Mouse (Mus musculus) natural killer cell, adult 2 months (primary cell): ENCODE results near the gene Kdm4c.
A peak's percentile ranks its signal among the peaks of the same experiment; 100 is the strongest.
"Not testable (repeated sequence)": the region's sequence is repeated elsewhere in the genome, so short reads cannot be mapped to it uniquely, and the experiment has no call there.

Experiments
- DNase-seq, 2 experiments: peaks; one replicate each; pipeline ENCODE4 v3.0.0; 2022; ENCODE audit warnings: low spot score in 2 of 2

The Kdm4c gene

GRCm38 (mm10) chr4:74242176-74242575 is at the start of gene Kdm4c:
Gene Kdm4c, plus strand, starts transcription at chr4:74242497.
- DNase-seq = no peak

DNA sequence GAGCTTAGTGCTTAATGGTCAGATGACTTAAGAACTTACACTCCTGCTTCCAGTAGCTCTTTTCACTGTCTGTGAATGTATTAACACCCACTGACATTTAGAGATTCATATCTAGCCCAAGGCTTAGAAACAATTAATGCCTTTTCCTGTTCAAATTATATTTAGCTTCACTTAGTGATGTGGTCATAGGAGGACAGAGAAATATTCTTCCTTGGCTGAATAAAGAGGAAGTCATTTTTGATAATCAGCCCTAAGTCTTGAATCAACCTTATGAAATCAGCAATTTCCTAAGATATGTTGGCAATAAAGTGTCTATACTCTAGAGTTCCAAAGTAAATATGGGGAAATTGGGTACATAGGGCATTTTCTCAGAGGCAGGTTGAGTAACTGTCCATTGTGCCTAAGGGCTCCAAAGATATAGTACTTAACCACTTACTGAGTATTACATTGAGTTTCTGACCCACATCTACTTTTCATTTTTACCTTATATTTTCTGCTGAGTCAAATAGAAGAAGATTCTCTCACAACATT is 41.0 kb upstream of the Kdm4c start:
- no peak for DNase-seq

GRCm38 (mm10) chr4:74221780-74222179 is 20.5 kb upstream of the Kdm4c start:
- not testable (repeated sequence) for DNase-seq

GRCm38 (mm10) chr4:74222360-74222759 is 19.9 kb upstream of the Kdm4c start:
- DNase-seq = no peak

- no peak for DNase-seq
Observed at GRCm38 (mm10) chr4:74224210-74224609, 18.1 kb upstream of the Kdm4c start.

DNA sequence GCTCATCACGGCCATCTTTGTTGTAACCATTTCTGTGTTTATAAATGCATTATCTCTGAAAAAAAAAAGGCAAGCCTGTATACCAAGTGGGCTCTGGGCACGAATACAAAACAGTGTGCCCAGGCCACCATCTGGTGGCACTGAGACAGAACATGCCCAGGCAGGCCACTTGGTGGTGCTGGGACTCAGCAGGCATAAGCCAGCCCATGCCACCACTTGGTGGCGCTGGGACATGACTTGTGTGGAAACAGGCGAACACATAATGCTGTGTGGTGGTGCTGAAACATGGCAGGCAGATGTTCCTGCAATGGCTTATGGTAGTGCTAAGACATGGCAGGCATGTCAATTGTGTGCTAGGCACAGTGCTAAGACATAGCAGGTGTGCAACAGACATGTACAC is 11.3 kb upstream of the Kdm4c start:
- no peak for DNase-seq

GRCm38 (mm10) chr4:74231405-74231804 is 10.9 kb upstream of the Kdm4c start:
- DNase-seq = peak; percentile 3 to 37

DNA sequence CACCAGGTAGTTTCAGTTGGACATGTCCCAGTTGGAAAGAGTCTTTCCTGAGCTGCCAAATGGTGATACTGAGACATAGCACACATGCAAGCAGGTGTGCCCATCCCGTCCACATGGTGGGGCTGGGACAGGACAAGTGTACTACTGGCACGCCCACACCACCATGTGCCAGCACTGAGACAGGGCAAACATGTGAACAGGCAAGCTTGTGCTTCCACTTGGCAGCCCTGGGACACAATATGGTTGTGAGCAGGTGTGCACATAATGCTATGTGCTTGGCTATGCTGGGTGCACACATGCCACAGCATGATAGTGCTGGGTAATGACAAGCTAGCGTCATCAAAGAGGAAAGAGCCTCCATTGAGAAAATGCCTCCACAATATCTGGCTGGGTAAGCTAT is 8.8 kb upstream of the Kdm4c start:
- DNase-seq = no peak

GRCm38 (mm10) chr4:74251348-74252244 is 9.3 kb downstream of the Kdm4c start:
- peak; percentile 92 to 95 for DNase-seq

DNA sequence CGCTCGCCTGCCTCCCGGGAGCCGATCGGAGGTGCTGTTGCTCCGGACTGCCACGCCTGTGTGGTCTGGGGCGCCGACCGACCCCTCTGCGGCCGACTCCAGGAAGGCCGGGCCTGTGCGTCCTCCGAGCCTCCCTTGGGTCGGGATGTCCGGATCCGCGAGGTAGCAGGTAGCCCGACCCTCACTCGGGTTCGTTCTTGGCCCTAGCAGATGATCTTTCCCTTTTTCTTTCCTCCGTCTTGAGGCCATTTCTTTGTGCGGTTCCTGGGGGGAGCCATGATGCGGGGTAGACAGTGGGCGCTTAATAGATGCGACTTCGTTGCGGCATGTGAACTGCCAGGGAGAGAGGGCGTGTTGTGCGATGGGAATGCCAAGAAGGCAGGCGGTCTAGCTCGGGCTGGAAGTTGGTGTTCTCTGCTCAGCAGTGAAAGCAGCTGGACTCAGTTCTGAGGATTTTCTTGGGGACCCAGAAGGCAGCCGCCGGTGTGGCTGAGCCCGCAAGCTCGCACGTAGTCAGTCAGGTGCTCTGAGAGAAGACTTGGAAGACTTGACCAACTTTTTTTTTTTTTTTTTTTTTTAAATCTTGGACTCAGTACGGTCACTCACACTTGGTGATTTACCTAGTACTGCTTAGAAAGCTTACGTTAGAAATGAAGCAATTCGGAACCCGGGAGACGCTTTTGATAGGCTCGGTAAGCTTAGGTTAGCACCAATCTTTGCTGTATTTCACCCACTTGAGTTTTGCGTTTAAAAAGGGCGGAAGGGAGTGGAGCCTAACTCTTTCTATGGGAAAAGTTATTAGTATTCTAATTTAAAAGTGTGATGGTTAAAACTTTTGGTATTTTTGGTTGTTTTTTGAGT is 10.2 kb downstream of the Kdm4c start:
- peak; percentile 13 to 30 for DNase-seq

DNA sequence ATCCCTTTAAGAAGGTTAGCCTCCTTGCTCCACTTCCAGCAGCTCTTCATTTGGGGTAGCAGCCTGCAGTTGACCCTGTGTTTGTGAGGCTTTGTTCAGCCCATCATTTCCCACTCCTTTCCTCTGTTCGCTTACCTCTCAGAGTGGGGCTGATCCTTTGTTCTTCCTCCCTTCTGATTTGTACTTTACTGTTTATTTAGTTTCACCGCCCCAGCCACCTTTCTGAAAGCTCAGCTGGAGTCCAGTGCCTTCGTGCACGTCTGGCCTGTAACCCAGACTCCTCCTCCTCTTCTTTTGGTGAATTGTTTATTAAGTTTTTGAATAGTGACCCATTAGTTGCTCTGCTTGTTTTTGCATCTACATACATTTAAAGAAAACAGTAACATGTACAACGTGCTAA is 15.6 kb downstream of the Kdm4c start:
- no peak for DNase-seq

DNA sequence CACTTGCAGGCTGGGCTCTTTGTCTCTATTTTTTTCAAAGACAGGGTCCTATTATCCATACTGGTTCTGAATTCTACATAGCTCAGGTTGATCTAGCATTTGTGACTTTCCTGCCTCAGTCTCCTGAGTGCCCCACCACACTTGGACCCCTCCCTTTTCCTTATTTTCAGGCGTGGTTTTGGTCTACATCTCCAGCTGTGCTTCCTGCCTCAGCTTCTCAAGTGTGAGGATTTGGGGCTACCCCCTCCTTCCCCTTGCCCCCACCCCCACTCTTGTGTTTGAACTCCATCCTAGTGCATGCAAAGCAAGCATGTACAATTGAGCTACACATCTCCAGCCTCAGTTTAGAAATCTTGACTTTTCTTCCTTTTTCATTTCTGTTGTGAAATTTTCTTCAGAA is 16.2 kb downstream of the Kdm4c start:
- no peak for DNase-seq

- DNase-seq = no peak
Observed at GRCm38 (mm10) chr4:74259331-74259730, 17.0 kb downstream of the Kdm4c start.

DNA sequence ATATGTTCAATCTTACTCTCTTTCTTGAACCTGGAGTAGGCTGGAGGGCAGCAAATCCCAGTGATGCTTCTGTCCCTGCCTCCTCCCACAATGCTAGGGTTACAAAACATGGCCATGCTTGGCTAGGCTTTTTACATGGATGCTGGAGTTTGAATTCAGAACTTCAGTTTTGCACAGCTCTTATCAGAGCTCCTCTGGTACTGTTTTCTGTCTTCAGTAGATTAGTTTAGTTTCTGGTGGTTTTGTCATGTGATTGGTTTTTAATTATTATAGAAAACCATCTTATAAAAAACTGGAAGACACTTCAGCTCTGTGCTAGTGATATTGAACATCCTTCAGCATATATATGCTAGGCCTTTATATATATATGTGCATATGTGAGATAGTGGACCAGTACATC is 19.6 kb downstream of the Kdm4c start:
- DNase-seq = no peak

- DNase-seq = no peak
Observed at GRCm38 (mm10) chr4:74264428-74264955, 22.2 kb downstream of the Kdm4c start.

DNA sequence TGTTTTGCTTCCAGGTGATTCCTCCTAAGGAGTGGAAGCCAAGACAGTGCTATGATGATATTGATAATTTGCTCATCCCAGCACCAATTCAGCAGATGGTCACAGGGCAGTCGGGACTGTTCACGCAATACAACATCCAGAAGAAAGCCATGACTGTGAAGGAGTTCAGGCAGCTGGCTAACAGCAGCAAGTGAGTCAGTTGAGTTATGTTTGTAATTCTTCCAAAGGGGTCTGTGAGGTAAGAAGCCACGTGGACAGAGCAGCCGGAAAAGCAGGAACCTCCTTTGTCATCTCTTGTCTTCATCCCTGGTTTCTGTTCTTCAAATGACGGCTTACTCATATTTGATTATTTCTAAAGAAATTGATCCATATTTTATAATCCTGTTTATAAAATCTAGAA is 28.9 kb downstream of the Kdm4c start:
- DNase-seq = no peak

GRCm38 (mm10) chr4:74277486-74277885 is 35.2 kb downstream of the Kdm4c start:
- DNase-seq = no peak

DNA sequence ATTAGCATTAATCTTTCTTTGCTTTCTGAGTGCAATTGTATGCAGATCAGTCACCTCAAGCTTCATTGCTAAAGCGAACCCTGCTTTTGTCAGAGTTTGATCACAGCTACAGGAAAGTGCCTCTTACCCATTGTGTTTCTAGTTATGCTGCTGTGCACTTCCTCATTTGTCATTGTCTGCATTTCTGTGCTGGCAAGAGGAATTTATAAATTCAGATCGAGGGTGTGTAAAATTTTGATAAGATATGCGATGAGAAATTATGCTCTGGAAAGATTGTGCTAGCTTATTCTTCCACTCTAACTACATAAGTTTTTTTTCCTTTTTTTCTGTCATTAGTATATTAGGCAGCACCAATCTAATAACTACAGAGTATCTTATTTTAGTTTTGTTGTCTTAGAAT is 37.9 kb downstream of the Kdm4c start:
- no peak for DNase-seq

GRCm38 (mm10) chr4:74287851-74288250 is 45.6 kb downstream of the Kdm4c start:
- DNase-seq = no peak

GRCm38 (mm10) chr4:74294726-74295125 is 52.4 kb downstream of the Kdm4c start:
- DNase-seq = no peak

- no peak for DNase-seq
Observed at GRCm38 (mm10) chr4:74305315-74306105, 63.2 kb downstream of the Kdm4c start.
